Mouse (Mus musculus) hematopoietic stem cell, adult 5-6 weeks (primary cell): Measurements from ENCODE around the gene Tdrd3. TPM values are rescaled to one million over a fixed set of nuclear protein-coding genes. Genes with fewer than 3 reads are reported as not detected.

Experiments
- ATAC-seq, 2 experiments: fragments of 125-278 bp in 1 of 2; replicated peaks in 1 of 2; 2 replicates each; pipeline ENCODE4 v1.8.0; 2016 to 2017; ENCODE audit warnings: inconsistent platforms in 2 of 2, mild to moderate bottlenecking in 2 of 2, moderate number of reproducible peaks in 2 of 2, low read depth in 1 of 2, moderate TSS enrichment in 1 of 2; ENCODE audit not compliant: low FRiP score in 2 of 2, poor library complexity in 2 of 2, severe bottlenecking in 2 of 2, insufficient read depth in 1 of 2, low TSS enrichment in 1 of 2
- total RNA-seq: library from RNA; stranded (forward); fragments of 172-1452, 232-1000 nt; gene quantifications from 2 replicates; pipeline ENCODE4 v1.2.3, GENCODE M21; 2017

The Tdrd3 gene
- total RNA-seq, 1 experiment from 2014 or later = 52.9 TPM

DNA sequence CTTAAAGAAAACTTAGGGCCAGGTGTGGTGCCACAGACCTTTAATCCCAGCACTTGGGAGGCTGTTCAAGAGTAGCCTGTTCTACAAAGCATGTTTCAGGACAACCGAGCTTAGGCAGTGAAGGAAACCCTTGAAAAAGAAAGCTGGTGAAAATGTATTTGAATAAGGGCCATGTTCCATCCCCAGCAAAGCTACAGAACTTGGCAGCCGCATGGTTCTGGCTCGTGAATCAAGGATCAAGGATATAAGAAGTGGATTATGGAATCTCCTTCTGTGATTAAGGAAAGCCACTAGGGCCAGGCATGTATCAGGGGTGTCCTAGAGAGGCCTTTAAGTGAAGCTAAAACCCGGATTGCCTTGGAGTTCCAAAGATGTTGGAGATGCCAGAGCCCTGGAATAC is 18.9 kb downstream of the Tdrd3 start:
- ATAC-seq = no peak

- ATAC-seq = peak; percentile 77
Measured at GRCm38 (mm10) chr14:87439721-87440120, 23.3 kb downstream of the Tdrd3 start.

GRCm38 (mm10) chr14:87446331-87446913 is 30.0 kb downstream of the Tdrd3 start:
- ATAC-seq = peak; percentile 59 to 60

- ATAC-seq = peak; percentile 90 to 95
Measured at GRCm38 (mm10) chr14:87451645-87452443, 35.4 kb downstream of the Tdrd3 start.

- ATAC-seq = no peak
Measured at GRCm38 (mm10) chr14:87455630-87456175, 39.3 kb downstream of the Tdrd3 start.

- ATAC-seq = no peak
Measured at GRCm38 (mm10) chr14:87459777-87460176, 43.3 kb downstream of the Tdrd3 start.

- no peak for ATAC-seq
Measured at GRCm38 (mm10) chr14:87461543-87461942, 45.1 kb downstream of the Tdrd3 start.

DNA sequence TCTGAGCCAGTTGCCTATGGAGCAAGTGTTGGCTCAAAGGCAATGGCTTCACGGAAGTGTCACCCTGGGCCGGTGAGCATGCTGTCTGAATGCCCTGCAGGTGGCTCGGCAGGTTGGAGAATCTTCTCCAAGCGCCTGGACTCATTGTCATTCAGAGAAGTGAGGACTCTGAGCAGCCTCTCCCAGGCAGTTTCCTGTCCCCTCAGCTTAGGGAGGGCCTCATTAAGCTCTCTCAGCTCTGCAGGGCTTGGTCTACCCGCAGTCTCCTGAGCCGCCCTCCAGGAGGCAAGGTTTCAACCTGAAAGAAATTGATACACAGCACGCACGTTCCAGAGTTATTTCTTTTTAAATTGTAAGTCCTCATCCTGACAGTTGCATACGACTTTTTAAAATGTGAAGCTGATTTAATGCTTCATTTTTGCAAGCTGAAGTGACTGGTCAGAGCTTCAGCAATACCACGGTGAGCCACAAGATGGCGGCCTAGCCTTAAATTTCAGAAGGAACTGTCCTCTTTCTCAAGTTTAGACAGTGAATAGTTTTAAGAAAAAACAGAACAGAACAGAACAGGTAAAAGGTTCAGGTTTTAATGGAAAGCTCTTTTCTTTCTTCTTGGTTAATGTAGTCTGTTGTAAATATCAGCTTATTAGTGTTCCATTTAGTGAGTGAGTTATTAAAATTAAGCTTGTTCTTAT is 47.7 kb downstream of the Tdrd3 start:
- peak; percentile 76 to 80 for ATAC-seq

- no peak for ATAC-seq
Measured at GRCm38 (mm10) chr14:87464655-87465054, 48.2 kb downstream of the Tdrd3 start.

DNA sequence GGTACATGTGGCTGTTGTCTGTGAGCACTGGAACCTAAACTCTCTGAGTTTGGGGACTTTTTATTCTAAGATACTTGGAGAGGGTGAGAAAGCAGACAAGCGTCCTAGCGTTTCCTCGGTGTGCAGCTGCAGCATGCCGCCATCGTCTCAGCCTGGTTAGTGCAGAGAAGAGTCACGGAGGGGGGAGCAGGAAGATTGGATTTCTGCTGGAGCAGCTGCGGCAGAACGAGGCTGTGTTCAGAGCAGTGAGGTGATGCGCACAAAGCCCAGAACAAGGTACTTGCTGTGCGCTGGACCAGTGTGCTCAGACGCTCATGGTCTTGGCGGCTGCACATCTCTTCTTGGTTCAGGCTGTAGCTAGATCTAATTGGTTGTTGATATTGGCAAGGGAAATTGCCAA is 51.1 kb downstream of the Tdrd3 start:
- ATAC-seq = no peak

- no peak for ATAC-seq
Measured at GRCm38 (mm10) chr14:87471521-87471920, 55.1 kb downstream of the Tdrd3 start.

DNA sequence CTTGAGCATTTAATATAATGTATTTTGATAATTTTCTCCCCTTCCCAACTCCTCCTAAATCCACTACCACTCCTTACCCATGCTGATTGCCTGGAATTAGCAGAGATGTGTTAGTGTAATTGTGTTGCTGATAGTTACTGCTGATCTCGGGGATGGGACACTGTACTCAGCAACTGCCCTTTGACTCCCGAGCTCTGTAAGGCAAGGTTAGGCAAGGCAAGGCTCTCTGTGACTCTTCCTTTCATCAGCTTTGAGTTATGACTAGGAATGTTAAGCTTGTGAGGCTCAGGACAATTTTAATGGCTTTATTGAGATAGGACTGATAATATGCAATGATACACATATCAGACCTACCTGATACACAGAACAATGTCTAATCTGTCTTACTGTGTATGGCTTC is 56.3 kb downstream of the Tdrd3 start:
- ATAC-seq = no peak

DNA sequence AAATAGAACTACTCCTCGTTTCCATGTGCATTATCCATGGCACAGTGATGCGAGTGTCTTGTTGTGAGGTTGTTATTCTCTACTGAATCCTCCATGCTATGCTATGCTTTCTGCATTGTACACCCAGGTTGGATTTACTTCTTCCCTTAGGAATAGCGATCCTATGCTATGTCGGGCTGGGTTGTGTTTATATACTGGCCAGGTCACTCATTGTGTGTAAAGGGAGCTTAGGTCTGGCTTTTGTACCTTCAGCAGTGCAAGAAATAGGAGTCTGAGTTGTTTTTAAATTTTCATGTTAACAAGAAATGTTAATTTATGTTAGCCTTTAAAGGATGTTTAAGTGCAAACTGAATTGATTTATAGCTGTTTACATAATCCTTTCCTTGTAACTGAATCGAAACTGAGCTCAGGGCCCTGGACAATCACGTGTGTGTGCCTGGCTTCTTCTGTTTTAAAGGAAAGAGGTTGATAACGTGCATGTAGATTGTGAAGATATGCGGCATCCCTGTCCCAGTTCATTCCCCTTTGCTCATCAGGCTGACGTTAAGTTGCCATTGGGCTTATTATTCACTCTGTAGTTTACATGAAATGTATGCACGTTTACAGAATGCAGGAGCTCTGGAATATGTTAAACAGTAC is 59.4 kb downstream of the Tdrd3 start:
- ATAC-seq = no peak

GRCm38 (mm10) chr14:87478339-87478951 is 62.0 kb downstream of the Tdrd3 start:
- ATAC-seq = peak in 1 of 2 experiments; percentile 32; a peak in 1 of 4 replicates

DNA sequence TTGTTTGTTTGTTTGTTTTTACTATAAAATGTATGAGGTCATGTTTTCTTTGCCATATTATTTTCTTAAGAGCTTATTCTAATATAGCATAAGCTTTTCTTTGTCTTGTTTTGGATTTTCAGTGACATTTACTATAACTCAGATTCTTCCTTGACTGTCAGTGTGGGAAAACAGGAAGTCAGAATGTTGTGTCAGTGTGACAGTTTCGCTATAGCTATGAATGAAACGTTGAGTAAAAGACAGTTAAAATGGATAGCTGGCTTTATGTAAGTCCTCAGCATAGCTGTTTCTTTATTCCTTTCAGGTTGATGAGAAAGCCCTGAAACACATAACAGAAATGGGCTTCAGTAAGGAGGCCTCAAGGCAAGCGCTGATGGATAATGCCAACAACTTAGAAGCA is 69.4 kb downstream of the Tdrd3 start:
- ATAC-seq = no peak

GRCm38 (mm10) chr14:87497955-87498594 is 81.6 kb downstream of the Tdrd3 start:
- no peak for ATAC-seq

- ATAC-seq = no peak
Measured at GRCm38 (mm10) chr14:87505924-87506323, 89.5 kb downstream of the Tdrd3 start.
